Mouse (Mus musculus) megakaryocyte, embryonic 14.5 days (primary cell): ENCODE measurements around the gene Smg6. TPM values are rescaled to one million over a fixed set of nuclear protein-coding genes. Genes with fewer than 3 reads are reported as not detected.

ENCODE experiments used
- H3K27me3 ChIP-seq: replicated peaks from 2 replicates; pipeline ENCODE3; 2012; ENCODE audit warnings: inconsistent platforms
- H3K36me3 ChIP-seq: replicated peaks from 2 replicates; pipeline ENCODE3; 2012; ENCODE audit warnings: low read length, inconsistent platforms, mixed read lengths
- H3K4me1 ChIP-seq: 2 replicates; pipeline ENCODE4 v1.6.1; 2012; ENCODE audit warnings: inconsistent platforms
- H3K4me3 ChIP-seq: replicated peaks from 2 replicates; pipeline ENCODE3; 2012; ENCODE audit warnings: moderate library complexity, mild to moderate bottlenecking, inconsistent platforms
- H3K9me3 ChIP-seq: 2 replicates; pipeline ENCODE4 v1.6.1; 2012; ENCODE audit warnings: inconsistent platforms
- FLI1 ChIP-seq: IDR thresholded peaks from 2 replicates; pipeline ENCODE4 v1.6.1; 2012; ENCODE audit warnings: low read length, inconsistent platforms, mixed read lengths
- GATA1 ChIP-seq: IDR thresholded peaks from 3 replicates; pipeline ENCODE4 v1.6.1; 2012; ENCODE audit warnings: mixed read lengths, low read length, inconsistent platforms, borderline replicate concordance
- polyA plus RNA-seq: library from polyadenylated mRNA; stranded (reverse); fragments of >175 nt; gene quantifications from 2 replicates; pipeline ENCODE4 v1.2.3, GENCODE M21; 2012; ENCODE audit warnings: low replicate concordance; ENCODE audit not compliant: insufficient read depth

The Smg6 gene
- polyA plus RNA-seq, 1 experiment: 35.3 TPM

DNA sequence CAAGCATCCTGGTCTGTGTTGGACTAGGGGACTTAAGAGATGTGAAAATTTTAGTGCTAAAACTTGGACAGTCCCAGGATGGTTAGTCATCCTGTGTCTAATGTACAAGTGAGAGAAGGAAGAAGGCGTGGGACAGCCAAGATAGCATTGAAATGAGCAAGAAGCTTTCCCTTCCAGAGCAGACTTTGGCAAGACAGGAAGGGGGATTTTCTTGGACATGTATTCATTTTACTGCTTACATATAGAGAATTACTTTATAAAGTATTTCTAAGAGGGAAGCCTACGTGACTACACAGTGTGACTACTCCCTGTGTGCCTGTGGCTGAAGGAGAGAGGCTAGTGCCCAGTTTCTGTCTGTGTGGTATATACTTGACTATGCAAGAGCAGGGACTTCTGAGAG, 127.4 kb downstream of the Smg6 start:
- Histone ChIP-seq H3K4me1 (peaks cover 31% of the 10 kb centered on the region), H3K4me3 (no peak overlapping the region), H3K36me3 (peaks cover 76% of the 10 kb centered on the region), H3K27me3 (no peaks in the 10 kb centered on the region), H3K9me3 (no peaks in the 10 kb centered on the region)
- TF ChIP-seq GATA1 (no peak), FLI1 (no peak)

DNA sequence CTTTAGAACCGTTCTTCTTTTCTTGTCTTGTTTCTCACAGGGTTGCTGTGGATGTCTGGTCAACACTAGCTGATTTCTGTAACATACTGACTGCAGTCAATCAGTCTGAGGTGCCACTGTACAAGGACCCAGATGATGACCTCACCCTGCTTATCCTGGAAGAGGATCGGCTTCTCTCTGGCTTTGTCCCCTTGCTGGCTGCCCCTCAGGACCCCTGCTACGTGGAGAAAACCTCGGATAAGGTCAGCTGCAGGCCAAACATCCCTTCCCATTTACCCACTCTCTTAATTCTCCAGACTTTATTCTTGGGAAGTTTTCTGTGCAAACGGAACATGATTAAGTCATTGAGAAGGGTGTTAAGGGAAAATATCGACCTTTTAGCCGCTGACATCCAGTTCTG, 128.1 kb downstream of the Smg6 start:
- peaks cover 76% of the 10 kb centered on the region for H3K36me3 ChIP-seq
- peaks cover 31% of the 10 kb centered on the region for H3K4me1 ChIP-seq
- TF ChIP-seq GATA1: no peak
- no peak for TF ChIP-seq FLI1
- H3K4me3 ChIP-seq: no peak overlapping the region
- no peaks in the 10 kb centered on the region for H3K9me3 ChIP-seq
- no peaks in the 10 kb centered on the region for H3K27me3 ChIP-seq

DNA sequence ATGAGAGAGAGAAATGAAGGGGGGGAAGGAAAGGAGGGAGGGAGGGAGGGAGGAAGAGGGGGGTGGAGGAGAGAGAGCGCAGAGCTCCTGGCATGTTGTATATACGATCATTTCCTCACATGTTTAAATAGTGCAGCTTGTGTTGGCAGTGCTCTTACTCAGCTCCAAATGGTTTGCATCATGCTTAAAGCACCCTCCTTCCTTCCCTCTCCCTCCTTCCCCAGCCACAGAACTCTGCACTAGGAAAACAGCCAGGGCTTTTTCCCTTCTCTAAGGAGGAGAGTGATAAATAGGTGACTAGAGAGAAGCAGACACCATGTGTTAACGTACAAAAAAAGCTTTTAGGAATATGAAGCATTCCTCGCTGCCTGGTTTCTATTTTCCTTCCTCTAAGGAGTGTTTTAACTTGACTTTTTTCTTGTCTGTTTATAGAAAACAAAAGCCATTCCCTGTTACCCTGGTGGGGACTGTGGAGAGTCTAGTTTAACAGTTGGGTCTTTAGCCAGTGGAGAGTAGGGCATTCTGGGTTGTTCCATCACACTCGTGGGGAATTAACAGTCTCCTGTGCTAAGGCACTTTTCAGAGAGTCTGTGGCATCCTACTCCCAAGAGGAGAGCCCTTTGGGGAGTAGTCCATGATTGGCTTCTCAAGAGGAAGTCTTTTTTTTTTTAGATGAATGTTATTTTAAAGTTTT, 128.7 kb downstream of the Smg6 start:
- peaks cover 74% of the 10 kb centered on the region for H3K36me3 ChIP-seq
- H3K27me3 ChIP-seq: no peaks in the 10 kb centered on the region
- H3K4me1 ChIP-seq: peaks cover 34% of the 10 kb centered on the region
- H3K9me3 ChIP-seq: no peaks in the 10 kb centered on the region
- TF ChIP-seq GATA1: no peak
- TF ChIP-seq FLI1: no peak
- no peak overlapping the region for H3K4me3 ChIP-seq

DNA sequence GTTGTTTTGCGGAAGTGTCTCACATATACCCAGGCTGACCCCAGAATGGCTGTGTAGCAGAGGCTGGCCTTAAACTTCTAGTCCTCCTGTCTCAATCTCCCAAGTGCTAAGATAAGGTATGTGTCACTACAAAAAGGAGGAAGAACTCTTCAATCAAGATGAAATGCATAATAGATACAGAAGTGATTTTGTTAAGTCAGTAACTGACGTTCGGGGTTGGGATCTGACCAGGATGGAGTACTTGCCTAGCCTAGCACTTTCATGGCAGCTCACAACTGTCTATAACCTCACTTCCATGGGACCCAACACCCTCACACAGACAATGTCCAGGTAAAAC, 129.2 kb downstream of the Smg6 start:
- TF ChIP-seq FLI1 (no peak), GATA1 (no peak)
- peaks cover 70% of the 10 kb centered on the region for H3K36me3 ChIP-seq

DNA sequence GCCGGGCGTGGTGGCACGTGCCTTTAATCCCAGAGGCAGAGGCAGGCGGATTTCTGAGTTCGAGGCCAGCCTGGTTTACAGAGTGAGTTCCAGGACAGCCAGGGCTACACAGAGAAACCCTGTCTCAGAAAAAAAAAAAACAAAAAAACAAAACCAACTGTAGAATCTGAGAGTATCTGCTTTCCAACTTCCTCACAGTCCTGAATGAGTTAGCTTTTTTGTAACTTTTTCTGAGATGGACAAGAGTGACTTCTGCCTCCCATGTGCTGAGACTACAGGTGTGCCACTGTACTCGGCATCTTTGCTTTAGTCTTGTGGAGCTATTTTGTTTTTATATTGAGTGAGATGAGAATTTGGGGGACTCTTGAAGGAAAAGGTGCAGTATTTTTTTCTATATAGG, 137.0 kb downstream of the Smg6 start:
- Histone ChIP-seq H3K27me3 (no peaks in the 10 kb centered on the region), H3K4me1 (peaks cover 20% of the 10 kb centered on the region), H3K9me3 (no peaks in the 10 kb centered on the region), H3K4me3 (no peak overlapping the region), H3K36me3 (peaks cover 27% of the 10 kb centered on the region)
- no peak for TF ChIP-seq FLI1
- TF ChIP-seq GATA1: no peak

More for the DNA sequence above, 129.2 kb downstream of the Smg6 start:
- Histone ChIP-seq H3K4me1 (peaks cover 39% of the 10 kb centered on the region), H3K4me3 (no peak overlapping the region), H3K9me3 (no peaks in the 10 kb centered on the region), H3K27me3 (no peaks in the 10 kb centered on the region)

DNA sequence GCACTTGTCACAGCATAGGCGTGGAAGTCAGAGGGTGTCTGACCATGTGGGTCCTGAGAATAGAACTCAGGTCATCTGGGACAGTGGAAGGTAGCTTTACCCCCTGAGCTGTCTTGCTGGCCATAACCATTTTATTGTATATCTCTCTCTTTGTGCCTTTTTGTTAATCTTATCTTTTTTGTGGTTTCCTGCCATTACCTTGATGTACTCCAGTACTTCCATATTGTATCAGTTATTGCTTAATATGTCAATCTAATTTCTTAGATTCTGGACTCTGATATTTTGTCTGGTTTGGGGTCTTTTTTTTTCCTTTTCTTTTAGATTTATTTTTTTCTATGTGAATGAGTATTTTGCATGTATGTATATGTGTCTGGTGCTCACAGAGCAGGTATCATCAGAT, 138.6 kb downstream of the Smg6 start:
- Histone ChIP-seq H3K36me3 (peaks cover 12% of the 10 kb centered on the region), H3K9me3 (no peaks in the 10 kb centered on the region), H3K27me3 (no peaks in the 10 kb centered on the region), H3K4me3 (no peak overlapping the region), H3K4me1 (peaks cover 18% of the 10 kb centered on the region)
- TF ChIP-seq GATA1 (no peak), FLI1 (no peak)

DNA sequence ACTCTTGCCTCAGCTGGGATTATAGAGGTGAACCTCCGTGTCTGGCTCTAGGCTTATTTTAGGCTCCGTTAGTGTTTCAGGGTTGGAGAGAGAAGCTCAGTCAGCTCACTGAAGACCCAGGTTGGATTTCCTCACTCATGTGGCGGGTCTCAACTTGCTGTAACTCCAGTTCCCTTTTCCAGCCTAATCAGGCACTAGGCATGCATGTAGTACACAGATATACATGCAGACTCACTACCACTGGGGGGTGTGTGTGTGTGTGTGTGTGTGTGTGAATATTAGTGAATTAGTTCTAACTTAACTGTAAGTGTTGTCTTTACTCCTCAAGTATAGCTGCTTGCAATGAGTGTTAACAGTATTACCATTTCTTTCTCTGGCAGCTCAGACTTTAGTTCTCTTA, 145.7 kb downstream of the Smg6 start:
- H3K4me3 ChIP-seq: no peak overlapping the region
- peaks cover 24% of the 10 kb centered on the region for H3K4me1 ChIP-seq
- TF ChIP-seq GATA1 (no peak), FLI1 (no peak)
- H3K9me3 ChIP-seq: no peaks in the 10 kb centered on the region
- H3K36me3 ChIP-seq: peaks cover 10% of the 10 kb centered on the region
- H3K27me3 ChIP-seq: no peaks in the 10 kb centered on the region

DNA sequence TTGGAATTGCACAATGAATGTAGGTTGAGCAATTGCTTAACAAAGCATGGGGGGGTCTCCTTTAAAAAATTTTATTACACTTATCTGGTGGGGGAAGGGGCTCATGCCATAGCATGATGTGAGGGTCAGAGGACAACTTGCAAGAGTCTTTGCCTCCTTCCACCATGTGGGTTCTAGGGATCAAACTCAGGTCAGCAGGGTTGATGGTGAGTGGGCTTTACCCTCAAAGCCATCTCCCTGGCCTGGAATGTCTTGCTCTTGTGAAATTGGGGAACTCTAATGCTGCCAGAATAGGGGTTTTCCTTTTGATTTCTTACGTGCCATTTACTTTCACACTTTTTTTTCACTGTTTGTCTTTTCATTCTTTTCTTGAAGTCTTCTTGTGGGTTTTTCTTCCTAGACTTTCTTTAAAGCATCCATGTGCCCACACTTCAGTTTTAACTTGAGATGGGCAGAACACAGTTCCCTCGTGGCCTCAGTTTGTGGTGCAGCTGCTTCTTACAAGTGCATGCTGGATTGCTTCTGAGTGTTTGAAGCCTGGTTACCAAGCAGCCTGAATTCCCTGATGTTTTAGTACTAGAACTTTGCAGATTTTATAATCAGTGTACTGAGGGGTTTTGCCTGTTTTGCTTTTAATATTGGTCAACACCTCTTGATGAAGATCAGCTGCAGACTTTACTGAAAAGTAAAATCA, 147.5 kb downstream of the Smg6 start:
- Histone ChIP-seq H3K4me1 (peaks cover 24% of the 10 kb centered on the region), H3K27me3 (no peaks in the 10 kb centered on the region), H3K9me3 (no peaks in the 10 kb centered on the region), H3K4me3 (no peak overlapping the region), H3K36me3 (peaks cover 11% of the 10 kb centered on the region)
- TF ChIP-seq FLI1 (no peak), GATA1 (no peak)

DNA sequence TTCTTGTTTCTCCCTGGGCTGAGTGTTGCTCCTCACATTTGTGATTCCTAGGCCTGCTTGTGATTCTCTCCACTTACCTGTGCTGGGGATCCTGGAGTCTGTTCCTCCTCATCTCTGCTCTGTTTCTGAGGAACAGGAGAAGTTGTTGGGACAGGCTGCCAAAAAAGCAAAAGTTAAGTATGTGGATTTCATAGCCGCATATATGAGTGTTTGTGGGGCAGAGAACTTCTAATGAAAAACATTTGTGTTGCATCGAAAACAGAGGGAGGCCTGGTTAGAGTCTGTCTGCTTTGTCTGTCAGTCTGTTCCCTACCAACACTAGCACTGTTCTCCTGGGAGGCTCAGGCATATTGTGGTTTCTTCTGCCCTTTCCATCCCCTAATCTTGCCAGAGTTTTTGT, 148.1 kb downstream of the Smg6 start:
- no peaks in the 10 kb centered on the region for H3K27me3 ChIP-seq
- H3K4me1 ChIP-seq: peaks cover 24% of the 10 kb centered on the region
- H3K4me3 ChIP-seq: no peak overlapping the region
- H3K9me3 ChIP-seq: no peaks in the 10 kb centered on the region
- H3K36me3 ChIP-seq: peaks cover 17% of the 10 kb centered on the region
- TF ChIP-seq GATA1 (no peak), FLI1 (no peak)

DNA sequence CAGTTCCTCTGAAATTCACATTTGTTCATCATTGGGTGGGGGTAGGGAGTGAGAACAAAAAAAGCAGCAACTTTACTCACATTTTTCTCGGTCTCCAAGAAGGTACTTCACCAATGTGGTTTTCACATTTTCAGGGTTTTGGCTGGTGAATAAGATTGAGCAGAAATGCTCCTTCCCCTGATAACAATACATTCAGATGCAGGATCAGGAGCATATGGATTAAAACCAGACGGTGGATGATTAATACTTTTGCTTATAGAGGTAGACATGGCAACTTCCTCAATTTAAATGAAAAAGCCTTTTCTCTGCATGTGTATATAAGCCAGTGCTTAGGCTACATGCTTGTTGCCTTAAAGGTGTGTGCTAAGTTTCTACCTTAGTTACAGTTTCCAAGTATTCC, 148.9 kb downstream of the Smg6 start:
- Histone ChIP-seq H3K9me3 (no peaks in the 10 kb centered on the region), H3K27me3 (no peaks in the 10 kb centered on the region), H3K4me1 (peaks cover 24% of the 10 kb centered on the region), H3K36me3 (peaks cover 25% of the 10 kb centered on the region), H3K4me3 (no peak overlapping the region)
- no peak for TF ChIP-seq GATA1
- no peak for TF ChIP-seq FLI1
